Mouse (Mus musculus) thymus, adult 2 months (tissue): ENCODE results near the gene Ccl27a.

ENCODE experiments used
- CTCF ChIP-seq: fragments of 200-500 bp; IDR thresholded peaks from 2 replicates; pipeline ENCODE4 v1.5.1; 2012; ENCODE audit warnings: mild to moderate bottlenecking, control low read depth, low read length, moderate library complexity, borderline replicate concordance; ENCODE audit not compliant: control insufficient read depth, poor library complexity, insufficient read depth; ENCODE audit errors: extremely low read depth
- POLR2A ChIP-seq: fragments of 200-500 bp; IDR thresholded peaks from 2 replicates; pipeline ENCODE4 v1.6.1; 2012; ENCODE audit warnings: mild to moderate bottlenecking, low read length, control low read depth, moderate library complexity; ENCODE audit not compliant: control insufficient read depth, poor library complexity, insufficient read depth; ENCODE audit errors: extremely low read depth

- TF ChIP-seq POLR2A (no peak), CTCF (no peak)
Observed at GRCm38 (mm10) chr4:41744131-41744530, 29.9 kb downstream of the Ccl27a start.
